ENCODE assay signal across 16 mouse cellular contexts in genomic region chr14:33657471-33657901, GRCm38 (mm10).
DNase-seq lines count a peak whose midpoint lies in the region; ATAC-seq and TF ChIP-seq lines count a peak whose summit lies in the region.
"Had no signal": no experiment of that assay in that cellular context is flagged by ENCODE, and none has a peak within 500 bp of the region (broad histone marks: within the 10 kb centered on the region; RNA-seq: fewer than 3 reads in every experiment).

No protein-coding gene starts in this region.

- H3K27ac ChIP-seq in lung, embryonic 14.5 days (ENCODE audit: low read depth) = no peak overlapping the region
- no peak overlapping the region for H3K27ac ChIP-seq in lung, postnatal 0 days (ENCODE audit: low read length)
- no peak overlapping the region for H3K27ac ChIP-seq in stomach, postnatal 0 days (replicated peaks)
- H3K27ac ChIP-seq: heart, adult 2 months; midbrain, embryonic 10.5 days had no signal

- H3K9ac ChIP-seq in lung, embryonic 14.5 days = no peak overlapping the region
- H3K9ac ChIP-seq in lung, postnatal 0 days (replicated peaks; ENCODE audit: low read depth) = no peak overlapping the region
- no peak overlapping the region for H3K9ac ChIP-seq in stomach, postnatal 0 days (ENCODE audit: low read length)

- peaks cover 3% of the 10 kb centered on the region for H3K4me1 ChIP-seq in lung, embryonic 14.5 days (ENCODE audit: insufficient read depth)
- H3K4me1 ChIP-seq in lung, adult 2 months (ENCODE audit: control insufficient read depth, insufficient read depth, low read length) = no peaks in the 10 kb centered on the region
- no peaks in the 10 kb centered on the region for H3K4me1 ChIP-seq in lung, postnatal 0 days (ENCODE audit: insufficient read depth, low read depth, low read length)
- H3K4me1 ChIP-seq in stomach, postnatal 0 days (replicated peaks; ENCODE audit: control insufficient read depth, insufficient read depth) = no peaks in the 10 kb centered on the region
- H3K4me1 ChIP-seq: midbrain, embryonic 10.5 days had no signal

- no peak overlapping the region for H3K4me3 ChIP-seq in lung, embryonic 14.5 days (ENCODE audit: low read depth, low read length)
- H3K4me3 ChIP-seq in lung, adult 2 months (replicated peaks; ENCODE audit: extremely low read depth, low read depth, low read length) = no peak overlapping the region
- no peak overlapping the region for H3K4me3 ChIP-seq in lung, postnatal 0 days (ENCODE audit: low read depth, low read length)
- H3K4me3 ChIP-seq in stomach, postnatal 0 days (ENCODE audit: low read depth, low read length) = no peak overlapping the region
- H3K4me3 ChIP-seq: heart, adult 2 months; midbrain, embryonic 10.5 days had no signal

- 37% methylated on average over 7 of the region's 7 CpGs for WGBS in lung, embryonic 14.5 days
- WGBS in lung, adult 2 months = 66% methylated on average over 7 of the region's 7 CpGs
- WGBS in lung, postnatal 0 days = 53% methylated on average over 7 of the region's 7 CpGs
- WGBS in stomach, postnatal 0 days = 68% methylated on average over 7 of the region's 7 CpGs

- no peak for TF ChIP-seq POLR2A in lung, adult 2 months (IDR thresholded peaks at IDR 0.05; ENCODE audit: borderline replicate concordance, extremely low read depth, low read depth, low read length)

- no peaks in the 10 kb centered on the region for H3K27me3 ChIP-seq in lung, embryonic 14.5 days (ENCODE audit: insufficient read depth, low read length)
- no peaks in the 10 kb centered on the region for H3K27me3 ChIP-seq in lung, postnatal 0 days (replicated peaks; ENCODE audit: insufficient read depth, low read length)
- no peaks in the 10 kb centered on the region for H3K27me3 ChIP-seq in stomach, postnatal 0 days (ENCODE audit: control insufficient read depth, insufficient read depth, low read length)

- H3K4me2 ChIP-seq in lung, embryonic 14.5 days = no peak overlapping the region
- no peak overlapping the region for H3K4me2 ChIP-seq in lung, postnatal 0 days (replicated peaks; ENCODE audit: low read depth, low read length)
- no peak overlapping the region for H3K4me2 ChIP-seq in stomach, postnatal 0 days (replicated peaks; ENCODE audit: low read depth)

- TF ChIP-seq CTCF in lung, embryonic 14.5 days (IDR thresholded peaks at IDR 0.05; ENCODE audit: low read depth) = no peak
- TF ChIP-seq CTCF in lung, adult 2 months (IDR thresholded peaks at IDR 0.05; ENCODE audit: insufficient read depth, low read length) = no peak
- TF ChIP-seq CTCF in lung, postnatal 0 days (IDR thresholded peaks at IDR 0.05) = no peak
- no peak for TF ChIP-seq CTCF in stomach, postnatal 0 days (IDR thresholded peaks at IDR 0.05; ENCODE audit: low read depth)

- ATAC-seq in lung, embryonic 14.5 days (ENCODE audit: insufficient read depth) = peak; percentile 70
- peak; percentile 68 for ATAC-seq in lung, postnatal 0 days
- ATAC-seq in stomach, postnatal 0 days (ENCODE audit: low FRiP score, low TSS enrichment) = no peak

- no peaks in the 10 kb centered on the region for H3K9me3 ChIP-seq in lung, embryonic 14.5 days (ENCODE audit: low read depth, low read length)
- no peaks in the 10 kb centered on the region for H3K9me3 ChIP-seq in lung, postnatal 0 days (ENCODE audit: low read length)
- no peaks in the 10 kb centered on the region for H3K9me3 ChIP-seq in stomach, postnatal 0 days (ENCODE audit: control insufficient read depth, low read length)
- H3K9me3 ChIP-seq: midbrain, embryonic 10.5 days had no signal

- peak; percentile 76 for DNase-seq in heart, adult 11 months
- DNase-seq in heart, postnatal 36 days = no peak
- DNase-seq in lung, embryonic 14.5 days = peak; percentile 81
- DNase-seq in lung, adult 2 months = no peak
- peak; percentile 61 for DNase-seq in lung, postnatal 0 days (ENCODE audit: low spot score)
- DNase-seq in stomach, postnatal 0 days (ENCODE audit: low spot score) = peak; percentile 7
- DNase-seq in spleen, postnatal 10 days (ENCODE audit: low spot score in 2 of 2) = no peak
- DNase-seq in urinary bladder, postnatal 25 days (ENCODE audit: low spot score) = no peak
- DNase-seq: adrenal gland, postnatal 14 days; cerebellum, adult 11 months; heart, adult 2 months; kidney, postnatal 10 days; left cerebral cortex, postnatal 4 days; right cerebral cortex, postnatal 25 days had no signal

- no peak for TF ChIP-seq EP300 in lung, postnatal 0 days (IDR thresholded peaks at IDR 0.05)
- TF ChIP-seq EP300 in stomach, postnatal 0 days (optimal IDR thresholded peaks at IDR 0.05) = no peak

- intact Hi-C loops in heart, postnatal 36 days (cut with DNase I) = no loop called here

- H3K36me3 ChIP-seq in lung, embryonic 14.5 days (ENCODE audit: insufficient read depth) = no peaks in the 10 kb centered on the region
- H3K36me3 ChIP-seq in lung, postnatal 0 days (ENCODE audit: insufficient read depth, low read length) = no peaks in the 10 kb centered on the region
- H3K36me3 ChIP-seq in stomach, postnatal 0 days (ENCODE audit: control insufficient read depth, insufficient read depth, low read length) = no peaks in the 10 kb centered on the region
- H3K36me3 ChIP-seq: G1E; midbrain, embryonic 10.5 days had no signal

Comparison
In these comparisons a context has a peak if more than half of its experiments do, and no peak if none do; other contexts are left out.
1. DNase-seq: peak in heart, adult 11 months (single experiment), lung, embryonic 14.5 days (single experiment), lung, postnatal 0 days (single experiment) and stomach, postnatal 0 days (single experiment); none in heart, postnatal 36 days (0 of 2), lung, adult 2 months (single experiment), spleen, postnatal 10 days (0 of 2) and urinary bladder, postnatal 25 days (single experiment).